Mouse (Mus musculus) CH12.LX (cell line): ENCODE measurements at regions not wholly inside any gene's neighbourhood (a gene's known extent, or its start where the extent isn't known, plus 50 kb on each side); places are given as distances from the start of the nearest gene placed in this dataset.

Experiments
- DNase-seq: peaks from one replicate; pipeline ENCODE4 v3.0.0-alpha.2; 2013; ENCODE audit errors: extremely low read depth
- H3K27ac ChIP-seq: 2 replicates; pipeline ENCODE4 v1.5.1; 2012; ENCODE audit warnings: low read depth, mild to moderate bottlenecking, control low read depth, moderate library complexity; ENCODE audit not compliant: insufficient read depth
- H3K27me3 ChIP-seq: replicated peaks from 2 replicates; pipeline ENCODE3; 2012; ENCODE audit warnings: inconsistent platforms
- H3K36me3 ChIP-seq, 2 experiments: replicated peaks in 1 of 2; 2 replicates each; pipeline versions ENCODE3 to v1.6.1; 2012; ENCODE audit warnings: inconsistent platforms in 1 of 2, low read length in 1 of 2, mild to moderate bottlenecking in 1 of 2, mixed read lengths in 1 of 2, moderate library complexity in 1 of 2; ENCODE audit not compliant: control insufficient read depth in 1 of 2, insufficient read depth in 1 of 2
- H3K4me1 ChIP-seq, 2 experiments: 2 replicates each; pipeline ENCODE4 v1.6.1; 2012; ENCODE audit warnings: inconsistent platforms in 1 of 2, moderate library complexity in 1 of 2; ENCODE audit not compliant: insufficient read depth in 2 of 2, control insufficient read depth in 1 of 2
- H3K4me2 ChIP-seq: 2 replicates; pipeline ENCODE4 v1.6.1; 2012; ENCODE audit warnings: low read depth, mild to moderate bottlenecking, control low read depth; ENCODE audit not compliant: poor library complexity, insufficient read depth, severe bottlenecking
- H3K4me3 ChIP-seq, 3 experiments: fragments of 150-350 bp in 1 of 3; sonication (generic) in 1 of 3; replicated peaks in 1 of 3; 2 replicates each; pipeline versions ENCODE3 to v1.5.1; 2011 to 2012; ENCODE audit warnings: low read depth in 2 of 3, low read length in 2 of 3, mild to moderate bottlenecking in 2 of 3, moderate library complexity in 2 of 3, control low read depth in 1 of 3, improper control_type of control experiment in 1 of 3, inconsistent platforms in 1 of 3, mixed read lengths in 1 of 3; ENCODE audit not compliant: poor library complexity in 1 of 3
- H3K79me2 ChIP-seq: replicated peaks from 2 replicates; pipeline ENCODE4 v1.6.1; 2012; ENCODE audit warnings: mild to moderate bottlenecking, moderate library complexity; ENCODE audit not compliant: control insufficient read depth, poor library complexity, insufficient read depth, severe bottlenecking; ENCODE audit errors: extremely low read depth
- H3K9ac ChIP-seq: 2 replicates; pipeline ENCODE4 v1.6.1; 2012; ENCODE audit warnings: low read depth, mild to moderate bottlenecking, control low read depth, moderate library complexity; ENCODE audit not compliant: insufficient read depth
- H3K9me3 ChIP-seq: replicated peaks from 2 replicates; pipeline ENCODE3; 2012; ENCODE audit warnings: low read length, inconsistent platforms, mixed read lengths
- BHLHE40 ChIP-seq: IDR thresholded peaks from 2 replicates; pipeline ENCODE4 v1.6.1; 2011; ENCODE audit warnings: mild to moderate bottlenecking, low read depth, low read length, improper control_type of control experiment
- CHD1 ChIP-seq: IDR thresholded peaks from 2 replicates; pipeline ENCODE4 v1.6.1; 2012; ENCODE audit warnings: low read depth, low read length, improper control_type of control experiment, inconsistent platforms
- CHD2 ChIP-seq: IDR thresholded peaks from 2 replicates; pipeline ENCODE4 v1.6.1; 2011; ENCODE audit warnings: low read length, improper control_type of control experiment
- CTCF ChIP-seq, 2 experiments: IDR thresholded peaks in 1 of 2; conservative IDR thresholded peaks in 1 of 2; 2 replicates each; pipeline ENCODE4 v1.5.1; 2011 to 2012; ENCODE audit warnings: low read depth in 2 of 2, low read length in 2 of 2, improper control_type of control experiment in 1 of 2, inconsistent platforms in 1 of 2, mild to moderate bottlenecking in 1 of 2, moderate library complexity in 1 of 2
- ELF1 ChIP-seq: IDR thresholded peaks from 2 replicates; pipeline ENCODE4 v1.6.1; 2014; ENCODE audit warnings: low read depth, mild to moderate bottlenecking, inconsistent platforms, low read length, improper control_type of control experiment
- EP300 ChIP-seq: IDR thresholded peaks from 2 replicates; pipeline ENCODE4 v1.6.1; 2011; ENCODE audit warnings: low read length, improper control_type of control experiment
- ETS1 ChIP-seq: conservative IDR thresholded peaks from 2 replicates; pipeline ENCODE4 v1.6.1; 2012; ENCODE audit warnings: low read depth, mild to moderate bottlenecking, inconsistent platforms, low read length, improper control_type of control experiment, moderate library complexity
- GABPA ChIP-seq: IDR thresholded peaks from 2 replicates; pipeline ENCODE4 v1.6.1; 2012; ENCODE audit warnings: low read depth, low read length, improper control_type of control experiment, inconsistent platforms; ENCODE audit not compliant: insufficient replicate concordance
- HCFC1 ChIP-seq: IDR thresholded peaks from 2 replicates; pipeline ENCODE4 v1.6.1; 2012; ENCODE audit warnings: low read depth, mild to moderate bottlenecking, inconsistent platforms, low read length, improper control_type of control experiment
- JUN ChIP-seq: IDR thresholded peaks from 2 replicates; pipeline ENCODE4 v1.6.1; 2011; ENCODE audit warnings: low read depth, mild to moderate bottlenecking, low read length, improper control_type of control experiment, moderate library complexity; ENCODE audit not compliant: insufficient read depth
- JUND ChIP-seq: conservative IDR thresholded peaks from 2 replicates; pipeline ENCODE4 v1.6.1; 2011; ENCODE audit warnings: low read depth, low read length, improper control_type of control experiment
- KAT2A ChIP-seq: IDR thresholded peaks from 2 replicates; pipeline ENCODE4 v1.6.1; 2012; ENCODE audit warnings: low read length, improper control_type of control experiment, inconsistent platforms; ENCODE audit not compliant: insufficient replicate concordance
- MAZ ChIP-seq: IDR thresholded peaks from 2 replicates; pipeline ENCODE4 v1.6.1; 2012; ENCODE audit warnings: low read depth, mild to moderate bottlenecking, inconsistent platforms, low read length, improper control_type of control experiment, moderate library complexity
- MEF2A ChIP-seq: IDR thresholded peaks from 2 replicates; pipeline ENCODE4 v1.6.1; 2014; ENCODE audit warnings: low read depth, mild to moderate bottlenecking, inconsistent platforms, low read length, improper control_type of control experiment, borderline replicate concordance
- MXI1 ChIP-seq: IDR thresholded peaks from 2 replicates; pipeline ENCODE4 v1.6.1; 2011; ENCODE audit warnings: mild to moderate bottlenecking, low read depth, low read length, improper control_type of control experiment
- NELFE ChIP-seq: IDR thresholded peaks from 2 replicates; pipeline ENCODE4 v1.6.1; 2011; ENCODE audit warnings: low read depth, low read length, improper control_type of control experiment
- POLR2A ChIP-seq: IDR thresholded peaks from 2 replicates; pipeline ENCODE4 v1.6.1; 2011; ENCODE audit warnings: low read depth, mild to moderate bottlenecking, improper control_type of control experiment, low read length
- SMC3 ChIP-seq: IDR thresholded peaks from 2 replicates; pipeline ENCODE4 v1.6.1; 2011; ENCODE audit warnings: low read depth, low read length, improper control_type of control experiment
- TBP ChIP-seq: conservative IDR thresholded peaks from 2 replicates; pipeline ENCODE4 v1.6.1; 2011; ENCODE audit warnings: low read depth, low read length, improper control_type of control experiment
- TCF12 ChIP-seq: IDR thresholded peaks from 2 replicates; pipeline ENCODE4 v1.6.1; 2014; ENCODE audit warnings: low read depth, mild to moderate bottlenecking, inconsistent platforms, low read length, improper control_type of control experiment
- UBTF ChIP-seq: IDR thresholded peaks from 2 replicates; pipeline ENCODE4 v1.6.1; 2012; ENCODE audit warnings: low read depth, mild to moderate bottlenecking, inconsistent platforms, low read length, improper control_type of control experiment, moderate library complexity
- USF1 ChIP-seq: IDR thresholded peaks from 2 replicates; pipeline ENCODE4 v1.6.1; 2014; ENCODE audit warnings: low read depth, mild to moderate bottlenecking, inconsistent platforms, low read length, improper control_type of control experiment
- USF2 ChIP-seq: conservative IDR thresholded peaks from 2 replicates; pipeline ENCODE4 v1.6.1; 2011; ENCODE audit warnings: low read depth, low read length, improper control_type of control experiment
- ZC3H11A ChIP-seq: IDR thresholded peaks from 2 replicates; pipeline ENCODE4 v1.6.1; 2012; ENCODE audit warnings: low read depth, mild to moderate bottlenecking, inconsistent platforms, low read length, improper control_type of control experiment
- ZKSCAN1 ChIP-seq: IDR thresholded peaks from 2 replicates; pipeline ENCODE4 v1.6.1; 2012; ENCODE audit warnings: low read depth, inconsistent platforms, low read length, improper control_type of control experiment, borderline replicate concordance
- ZMIZ1 ChIP-seq: IDR thresholded peaks from 2 replicates; pipeline ENCODE4 v1.6.1; 2012; ENCODE audit warnings: low read depth, mild to moderate bottlenecking, inconsistent platforms, low read length, improper control_type of control experiment
- ZNF384 ChIP-seq: IDR thresholded peaks from 2 replicates; pipeline ENCODE4 v1.6.1; 2012; ENCODE audit warnings: low read depth, low read length, improper control_type of control experiment, inconsistent platforms
- dilution Hi-C: fragments of 300-500 bp; cut with MboI; formaldehyde crosslinking; loops from 2 replicates; pipeline ENCODE4 v1.14.3; 2020; ENCODE audit warnings: low sequenced_read_pairs; ENCODE audit not compliant: extremely low pct_unique_long_range_greater_than_20kb, extremely low pct_ligation_motif_present
- in situ Hi-C: fragments of 300-500 bp; cut with MboI; formaldehyde crosslinking; loops from 3 replicates; pipeline ENCODE4 v1.14.3; 2019; ENCODE audit warnings: low sequenced_read_pairs, low pct_ligation_motif_present, low pct_unique_long_range_greater_than_20kb, mixed read lengths

- TF ChIP-seq USF1 = no peak
- no peak for TF ChIP-seq GABPA
- TF ChIP-seq CHD2 = no peak
- TF ChIP-seq SMC3 = no peak
- no peak for TF ChIP-seq HCFC1
- no peak for TF ChIP-seq BHLHE40
- no peak for TF ChIP-seq JUN
- no peak for TF ChIP-seq JUND
- no peak for TF ChIP-seq MEF2A
- TF ChIP-seq ZKSCAN1 = no peak
- TF ChIP-seq CHD1 = no peak
- no peak for TF ChIP-seq MAZ
- no peak for TF ChIP-seq NELFE
- no peak for TF ChIP-seq TCF12
- TF ChIP-seq ZNF384 = no peak
- TF ChIP-seq UBTF = no peak
- no peak for TF ChIP-seq EP300
- TF ChIP-seq CTCF (conservative IDR thresholded peaks at IDR 0.05 in 1 of 2, IDR thresholded peaks at IDR 0.05 in 1 of 2; ENCODE audit: low read depth in 2 of 2, low read length in 2 of 2) = no peak
- no peaks in the 10 kb centered on the region for H3K27me3 ChIP-seq
- in situ Hi-C loops (no loop called here), dilution Hi-C loops (no loop called here)
- H3K4me2 ChIP-seq = no peak overlapping the region
- no peak for DNase-seq
- H3K36me3 ChIP-seq = no peaks in the 10 kb centered on the region
- H3K9ac ChIP-seq = no peak overlapping the region
- H3K4me3 ChIP-seq = no peak overlapping the region
- no peak overlapping the region for H3K27ac ChIP-seq
- H3K4me1 ChIP-seq = no peaks in the 10 kb centered on the region
- H3K9me3 ChIP-seq = no peaks in the 10 kb centered on the region
- no peaks in the 10 kb centered on the region for H3K79me2 ChIP-seq
These were observed 467.0 kb upstream of the Cblb start for GRCm38 (mm10) chr16:51564064-51564463.

- Histone ChIP-seq H3K79me2 (no peaks in the 10 kb centered on the region), H3K27me3 (no peaks in the 10 kb centered on the region), H3K4me1 (no peaks in the 10 kb centered on the region), H3K4me2 (no peak overlapping the region), H3K9me3 (no peaks in the 10 kb centered on the region), H3K27ac (no peak overlapping the region), H3K4me3 (no peak overlapping the region), H3K36me3 (no peaks in the 10 kb centered on the region), H3K9ac (no peak overlapping the region)
- no peak for DNase-seq
- dilution Hi-C loops = no loop called here
- in situ Hi-C loops = no loop called here
- TF ChIP-seq SMC3 (no peak), NELFE (no peak), ZC3H11A (no peak), USF2 (no peak), ZMIZ1 (no peak), TBP (no peak), CHD2 (no peak), KAT2A (no peak), POLR2A (no peak), ZNF384 (no peak), ELF1 (no peak), ZKSCAN1 (no peak), BHLHE40 (no peak), MXI1 (no peak), UBTF (no peak), JUND (no peak), GABPA (no peak), ETS1 (no peak)
These were observed 453.0 kb upstream of the Cblb start for GRCm38 (mm10) chr16:51577915-51578593.
